Mouse (Mus musculus): ENCODE data around the gene Utp11. TPM values are rescaled to one million over a fixed set of nuclear protein-coding genes. Genes with fewer than 3 reads are reported as not detected.
A peak's percentile ranks its signal among the peaks of the same experiment; 100 is the strongest.
"Not testable (repeated sequence)": the region's sequence is repeated elsewhere in the genome, so short reads cannot be mapped to it uniquely, and the experiment has no call there.

Utp11 gene
- polyA plus RNA-seq, 1 experiment from 2014 or later = 41.8 TPM

DNA sequence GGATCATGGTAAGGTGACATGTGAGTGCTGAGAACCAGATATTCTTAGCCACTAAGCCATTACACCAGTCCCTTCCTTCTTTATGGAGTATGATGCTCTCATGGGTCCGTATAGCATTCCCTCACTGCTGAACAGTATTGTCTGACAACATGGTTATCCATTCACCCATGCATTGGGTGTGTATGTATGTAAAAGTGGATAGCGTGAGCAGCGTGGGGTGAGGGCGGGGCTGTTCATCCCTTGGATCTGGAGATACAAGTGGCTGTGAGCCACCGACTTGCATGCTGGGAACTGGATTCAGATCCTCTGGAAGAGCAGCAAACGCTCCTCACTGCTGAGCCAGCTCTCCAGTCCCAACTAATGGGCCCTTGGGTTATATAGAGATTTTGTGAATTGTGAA is 19.2 kb upstream of the Utp11 start:
- no peak overlapping the region for H3K9ac ChIP-seq
- H3K36me3 ChIP-seq (replicated peaks) = peaks cover 11% of the 10 kb centered on the region; the same call in 1 of the 2 replicates
- 83% methylated on average over 6 of the region's 6 CpGs for WGBS
- no peak overlapping the region for H3K4me3 ChIP-seq
- H3K27me3 ChIP-seq (replicated peaks) = peaks cover 18% of the 10 kb centered on the region
- no peak overlapping the region for H3K27ac ChIP-seq
- peaks cover 35% of the 10 kb centered on the region for H3K4me1 ChIP-seq
- no peaks in the 10 kb centered on the region for H3K9me3 ChIP-seq
- H3K4me2 ChIP-seq = no peak overlapping the region
- ATAC-seq (replicated peaks) = no peak

DNA sequence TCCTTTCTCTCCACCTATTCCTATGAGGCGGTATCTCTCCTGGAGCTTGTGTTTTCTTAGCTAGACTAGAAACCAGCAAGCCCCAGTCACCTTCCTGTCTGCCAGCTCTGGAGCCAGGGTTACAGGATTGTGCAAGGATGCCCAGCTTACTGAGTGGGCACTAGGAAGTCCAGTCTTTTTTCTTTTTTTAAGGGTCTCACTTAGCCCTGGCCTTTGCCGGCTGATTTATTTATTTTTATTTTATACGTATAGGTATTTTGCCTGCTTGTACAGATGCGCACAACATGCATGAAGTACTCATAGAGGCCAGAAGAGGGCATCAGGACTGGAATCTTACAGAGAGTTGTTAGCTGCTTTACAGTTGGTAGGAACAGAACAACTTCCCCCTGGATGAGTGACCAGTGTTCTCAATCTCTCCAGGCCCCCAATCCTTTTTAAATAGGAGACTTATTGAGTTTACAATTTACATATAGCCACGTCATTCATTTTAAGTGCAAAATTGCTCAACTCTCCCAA is 17.4 kb upstream of the Utp11 start:
- H3K36me3 ChIP-seq (replicated peaks) = peaks cover 2% of the 10 kb centered on the region; the same call in 1 of the 2 replicates
- H3K9ac ChIP-seq = no peak overlapping the region
- H3K4me2 ChIP-seq = no peak overlapping the region
- peaks cover 25% of the 10 kb centered on the region for H3K4me1 ChIP-seq
- ATAC-seq (replicated peaks) = no peak
- H3K27ac ChIP-seq = no peak overlapping the region
- WGBS = 10% methylated on average over 5 of the region's 5 CpGs
- peaks cover 18% of the 10 kb centered on the region for H3K27me3 ChIP-seq (replicated peaks)
- no peak overlapping the region for H3K4me3 ChIP-seq
- no peaks in the 10 kb centered on the region for H3K9me3 ChIP-seq

DNA sequence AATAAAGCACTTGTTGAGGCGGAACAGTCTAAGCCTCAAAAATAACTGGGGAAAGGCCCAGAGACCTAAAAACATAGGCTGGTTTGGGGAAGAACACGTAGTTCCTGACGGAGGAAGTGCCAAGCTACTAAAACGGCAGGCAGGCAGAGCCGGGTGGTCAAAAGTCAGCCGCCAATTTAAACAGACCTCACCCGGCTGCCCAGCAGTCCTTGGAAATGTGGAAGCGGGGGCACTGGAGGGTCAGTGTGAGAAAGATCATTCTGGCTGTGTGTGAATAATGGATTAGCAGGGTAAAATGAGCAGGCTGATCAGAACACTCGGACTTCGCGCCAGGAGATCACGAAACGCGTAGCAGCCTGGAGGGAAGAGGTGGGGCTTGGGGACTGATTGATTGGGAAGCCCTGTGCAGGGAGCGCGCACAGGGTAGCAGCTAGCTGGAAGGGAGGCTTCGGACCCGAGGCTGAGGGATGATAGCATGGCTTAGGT is 16.6 kb upstream of the Utp11 start:
- Histone ChIP-seq H3K4me3 (peak overlapping the region; percentile 10), H3K9me3 (no peaks in the 10 kb centered on the region), H3K9ac (no peak overlapping the region), H3K27ac (no peak overlapping the region), H3K36me3 (replicated peaks) (no peaks in the 10 kb centered on the region), H3K4me2 (peak overlapping the region; percentile 38), H3K4me1 (peaks cover 18% of the 10 kb centered on the region), H3K27me3 (replicated peaks) (peaks cover 18% of the 10 kb centered on the region)
- no peak for ATAC-seq (replicated peaks)
- WGBS = 3% methylated on average over 18 of the region's 18 CpGs

DNA sequence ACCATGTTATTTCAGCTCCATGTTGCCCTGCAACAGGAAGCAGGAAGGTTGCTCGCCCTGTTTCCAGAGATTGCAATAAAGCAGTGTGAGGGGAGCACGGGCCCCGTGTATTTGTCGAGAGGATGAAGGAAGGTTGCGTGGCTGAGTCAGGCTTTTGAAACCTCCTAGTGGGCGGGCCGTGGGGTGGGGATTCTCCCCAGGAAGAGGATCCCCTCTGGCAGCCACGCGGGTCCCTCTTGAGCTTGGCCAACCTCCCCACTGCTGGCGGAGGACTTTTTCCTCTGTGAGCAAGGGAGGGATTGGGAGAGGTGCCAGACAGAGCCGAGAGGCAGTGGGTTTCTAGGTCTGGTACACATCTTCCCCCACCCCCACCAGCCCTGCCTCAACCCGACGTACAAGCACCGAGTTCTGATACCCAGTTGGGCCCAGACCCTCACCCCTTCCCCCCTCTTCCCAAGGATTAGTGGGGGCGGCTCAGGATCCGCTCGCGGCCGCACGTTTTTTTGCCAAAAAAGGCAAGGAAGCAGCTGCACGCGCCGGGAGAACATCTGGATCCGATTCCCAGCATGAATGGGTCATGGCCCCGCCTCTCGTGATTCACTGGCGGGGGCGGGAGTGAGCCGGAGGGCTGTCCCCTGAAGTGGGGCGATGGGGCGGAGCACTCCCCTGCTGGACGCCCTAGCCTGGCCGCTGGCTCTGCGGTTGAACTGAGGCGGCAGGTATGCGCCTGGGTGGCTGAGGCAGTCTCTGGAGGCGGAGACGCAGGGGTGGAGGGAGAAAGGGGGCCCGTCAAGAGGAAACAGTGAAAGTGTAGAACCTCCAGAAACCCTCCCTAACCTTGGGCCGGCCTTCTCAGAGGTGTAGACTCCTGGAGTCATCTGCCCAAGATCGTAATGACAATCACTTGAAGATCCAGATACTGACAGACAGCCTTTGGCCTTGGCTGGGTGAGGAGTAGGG is 15.4 kb upstream of the Utp11 start:
- H3K4me1 ChIP-seq = peaks cover 24% of the 10 kb centered on the region
- WGBS = 3% methylated on average over 41 of the region's 41 CpGs
- no peaks in the 10 kb centered on the region for H3K9me3 ChIP-seq
- H3K4me2 ChIP-seq = peak overlapping the region; percentile 52
- ATAC-seq (replicated peaks) = peak; percentile 54; the same call in 1 of the 2 replicates
- H3K36me3 ChIP-seq (replicated peaks) = no peaks in the 10 kb centered on the region
- H3K27ac ChIP-seq = 0 out of 2 replicates have a peak overlapping the region, but pooled peaks have one; percentile 11
- peak overlapping the region; percentile 25 for H3K4me3 ChIP-seq
- peaks cover 21% of the 10 kb centered on the region for H3K27me3 ChIP-seq (replicated peaks)
- peak overlapping the region; percentile 22; the same call in 1 of the 2 replicates for H3K9ac ChIP-seq

DNA sequence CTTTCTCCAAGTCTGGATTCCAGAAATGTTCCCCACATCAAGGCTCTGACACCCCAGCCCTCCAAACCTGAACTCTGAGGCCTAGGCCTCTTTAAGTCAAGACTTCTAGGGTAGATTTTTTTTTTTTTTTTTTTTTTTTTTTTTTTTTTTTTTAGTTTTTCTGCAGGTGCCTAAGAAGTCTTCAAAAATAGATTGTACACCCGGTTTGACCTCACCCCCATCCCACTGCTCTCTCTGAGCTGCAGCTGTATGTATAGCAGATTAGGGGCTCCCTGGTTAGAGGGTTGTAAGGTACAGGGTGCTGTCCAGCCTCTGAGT is 14.8 kb upstream of the Utp11 start:
- H3K36me3 ChIP-seq (replicated peaks); H3K9me3 ChIP-seq; H3K4me3 ChIP-seq; ATAC-seq (replicated peaks); H3K27ac ChIP-seq; H3K9ac ChIP-seq: not testable (repeated sequence)
- peaks cover 21% of the 10 kb centered on the region for H3K27me3 ChIP-seq (replicated peaks)
- H3K4me2 ChIP-seq = 0 out of 2 replicates have a peak overlapping the region, but pooled peaks have one; percentile 52
- WGBS = 36% methylated on average over 1 of the region's 1 CpGs
- peaks cover 24% of the 10 kb centered on the region for H3K4me1 ChIP-seq

DNA sequence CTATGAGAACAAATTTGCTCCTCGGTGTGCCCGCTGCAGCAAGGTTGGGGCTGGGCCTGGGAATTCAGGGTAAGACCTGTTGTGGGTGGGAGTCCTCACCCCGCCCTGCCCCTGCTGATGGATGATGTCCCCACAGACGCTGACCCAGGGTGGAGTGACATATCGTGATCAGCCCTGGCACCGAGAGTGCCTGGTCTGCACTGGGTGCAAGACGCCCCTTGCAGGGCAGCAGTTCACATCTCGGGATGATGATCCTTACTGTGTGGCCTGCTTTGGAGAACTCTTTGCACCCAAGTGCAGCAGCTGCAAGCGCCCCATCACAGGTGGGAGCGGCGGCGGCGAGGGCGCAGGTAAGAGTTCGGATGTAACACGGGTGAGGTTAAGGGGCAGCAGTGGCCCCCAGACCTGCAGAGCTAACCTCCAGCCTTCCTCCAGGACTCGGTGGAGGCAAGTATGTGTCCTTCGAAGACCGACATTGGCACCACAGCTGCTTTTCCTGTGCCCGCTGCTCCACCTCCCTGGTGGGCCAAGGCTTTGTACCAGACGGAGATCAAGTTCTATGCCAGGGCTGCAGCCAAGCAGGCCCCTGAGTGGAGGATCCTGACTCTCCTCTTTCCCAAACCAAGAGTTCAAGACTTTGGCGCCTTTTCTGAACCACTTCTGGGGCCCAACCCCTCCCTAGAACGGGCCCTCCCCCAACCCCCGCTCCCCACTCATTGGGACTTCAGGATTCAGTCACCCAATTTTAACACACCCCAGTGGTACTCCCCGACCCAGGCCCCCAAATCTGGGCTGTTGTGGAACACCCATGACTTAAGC is 14.2 kb upstream of the Utp11 start:
- H3K27me3 ChIP-seq (replicated peaks) = peaks cover 21% of the 10 kb centered on the region
- not testable (repeated sequence) for ATAC-seq (replicated peaks)

DNA sequence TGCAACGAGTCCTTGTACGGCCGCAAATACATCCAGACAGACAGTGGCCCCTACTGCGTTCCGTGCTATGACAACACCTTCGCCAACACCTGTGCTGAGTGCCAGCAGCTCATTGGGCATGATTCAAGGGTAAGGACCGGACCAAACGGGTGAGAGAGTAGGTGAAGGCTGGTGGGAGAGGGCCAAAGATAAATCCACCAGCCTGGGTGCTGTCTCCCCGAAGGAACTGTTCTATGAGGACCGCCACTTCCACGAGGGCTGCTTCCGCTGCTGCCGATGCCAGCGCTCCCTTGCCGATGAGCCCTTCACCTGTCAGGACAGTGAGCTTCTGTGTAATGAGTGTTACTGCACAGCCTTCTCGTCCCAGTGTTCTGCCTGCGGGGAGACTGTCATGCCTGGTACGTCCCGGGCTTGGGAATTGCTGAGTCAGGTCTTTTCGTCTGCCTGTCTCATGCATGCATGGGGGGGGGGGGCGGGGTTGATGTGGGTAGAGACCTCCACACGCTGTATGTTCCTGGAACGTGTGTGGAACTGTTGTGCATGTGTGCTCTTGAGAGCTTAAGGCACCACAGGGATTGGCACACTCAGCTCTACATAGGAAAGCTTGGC is 12.4 kb upstream of the Utp11 start:
- no peak for ATAC-seq (replicated peaks)
- H3K4me2 ChIP-seq = no peak overlapping the region
- no peak overlapping the region for H3K9ac ChIP-seq
- H3K9me3 ChIP-seq = no peaks in the 10 kb centered on the region
- H3K4me3 ChIP-seq = no peak overlapping the region
- H3K27ac ChIP-seq = no peak overlapping the region
- WGBS = 87% methylated on average over 23 of the region's 23 CpGs
- no peaks in the 10 kb centered on the region for H3K36me3 ChIP-seq (replicated peaks)
- H3K27me3 ChIP-seq (replicated peaks) = peaks cover 21% of the 10 kb centered on the region
- H3K4me1 ChIP-seq = peaks cover 33% of the 10 kb centered on the region

More for the DNA sequence above, 14.2 kb upstream of the Utp11 start:
- not testable (repeated sequence) for H3K36me3 ChIP-seq (replicated peaks); H3K9me3 ChIP-seq; H3K4me2 ChIP-seq; H3K9ac ChIP-seq; H3K27ac ChIP-seq; H3K4me3 ChIP-seq
- 87% methylated on average over 25 of the region's 25 CpGs for WGBS
- peaks cover 24% of the 10 kb centered on the region for H3K4me1 ChIP-seq

DNA sequence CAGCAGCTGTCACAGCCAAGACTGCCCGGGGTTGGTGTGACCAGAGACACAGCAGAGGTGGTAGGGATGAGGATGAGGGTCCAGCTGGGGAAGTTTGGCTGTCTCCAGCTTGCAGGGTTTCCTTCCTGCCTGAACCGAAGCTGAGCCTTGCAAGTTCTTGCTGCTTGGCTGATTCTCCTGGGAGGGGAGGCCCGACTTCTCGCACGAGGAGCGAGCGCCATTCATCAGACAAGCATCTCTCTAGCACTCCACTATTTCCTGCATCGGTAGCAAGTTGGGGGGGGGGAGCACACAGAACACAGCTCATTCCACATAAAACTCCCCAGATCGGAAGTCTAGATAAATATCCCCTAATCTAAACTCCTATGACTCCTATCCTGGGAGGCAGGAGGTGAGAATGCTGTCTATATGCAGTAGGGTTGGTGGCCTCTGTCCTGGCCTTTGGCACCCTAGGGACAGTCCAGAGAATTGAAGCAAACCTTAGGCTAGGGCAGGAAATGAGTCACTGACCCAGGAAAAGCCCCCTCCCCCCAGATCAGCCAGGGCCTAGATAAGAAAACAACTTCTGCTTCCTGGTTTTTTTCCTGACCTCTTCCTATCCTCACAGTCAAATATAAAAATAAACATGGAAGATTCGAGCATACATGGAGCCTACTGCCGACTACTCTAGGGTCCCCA is 11.5 kb upstream of the Utp11 start:
- Histone ChIP-seq H3K4me2 (no peak overlapping the region; the same call in 1 of the 2 replicates), H3K9ac (no peak overlapping the region), H3K4me1 (peaks cover 37% of the 10 kb centered on the region), H3K27me3 (replicated peaks) (peaks cover 17% of the 10 kb centered on the region), H3K9me3 (no peaks in the 10 kb centered on the region), H3K36me3 (replicated peaks) (no peaks in the 10 kb centered on the region), H3K27ac (peak overlapping the region; percentile 53; the same call in 1 of the 2 replicates), H3K4me3 (no peak overlapping the region)
- ATAC-seq (replicated peaks) = no peak
- 17% methylated on average over 11 of the region's 11 CpGs for WGBS

DNA sequence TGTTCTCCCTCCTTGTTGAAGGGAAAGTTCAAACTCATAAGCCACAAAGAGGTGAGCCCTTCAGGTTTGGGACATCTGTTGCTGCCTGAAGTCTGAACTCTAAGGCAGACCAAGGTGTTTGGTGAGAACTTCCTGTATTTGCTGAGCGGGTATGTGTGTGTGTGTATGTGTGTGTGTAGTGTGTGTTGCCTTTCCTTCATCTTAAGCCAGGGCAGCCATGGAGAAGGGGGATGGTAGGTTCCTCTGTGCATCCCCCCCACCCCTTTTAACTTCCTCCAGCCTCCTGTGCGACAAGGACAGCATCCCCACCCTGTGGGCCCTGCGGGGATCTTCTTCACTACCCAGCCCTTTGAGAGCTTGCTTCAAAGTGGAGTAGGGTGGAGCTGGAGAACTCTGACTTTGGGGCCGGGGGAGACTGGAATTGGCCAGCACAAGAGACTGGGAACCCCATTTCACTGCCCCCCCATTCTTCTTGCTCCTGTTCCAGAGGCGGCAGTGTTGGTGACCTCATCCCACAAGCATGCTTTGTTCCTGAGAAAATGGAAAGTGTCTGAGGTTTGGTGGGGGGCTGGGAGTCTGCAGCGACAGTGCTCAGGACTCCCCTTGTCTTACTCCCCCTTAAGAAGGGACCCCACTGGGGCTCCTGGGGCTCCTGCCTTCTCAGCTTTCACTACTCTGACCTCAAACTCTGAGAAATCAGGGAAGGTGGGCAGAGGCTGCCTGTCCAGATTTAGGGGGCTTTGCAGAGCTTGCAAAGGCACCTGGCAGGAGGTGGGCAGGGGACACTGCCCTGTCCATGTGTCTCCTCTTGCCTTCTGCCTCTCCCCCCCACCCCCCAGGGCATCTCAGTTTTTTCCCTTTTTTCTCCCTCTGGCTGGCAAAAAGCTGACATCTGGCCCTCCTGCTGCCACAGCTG is 10.7 kb upstream of the Utp11 start:
- no peak overlapping the region for H3K9ac ChIP-seq
- H3K36me3 ChIP-seq (replicated peaks) = no peaks in the 10 kb centered on the region
- no peak for ATAC-seq (replicated peaks)
- peak overlapping the region; percentile 53; the same call in 1 of the 2 replicates for H3K27ac ChIP-seq
- H3K27me3 ChIP-seq (replicated peaks) = peaks cover 9% of the 10 kb centered on the region
- H3K4me2 ChIP-seq = peak overlapping the region; percentile 26; the same call in 1 of the 2 replicates
- no peak overlapping the region for H3K4me3 ChIP-seq
- H3K9me3 ChIP-seq = no peaks in the 10 kb centered on the region
- WGBS = 10% methylated on average over 6 of the region's 6 CpGs
- peaks cover 38% of the 10 kb centered on the region for H3K4me1 ChIP-seq

DNA sequence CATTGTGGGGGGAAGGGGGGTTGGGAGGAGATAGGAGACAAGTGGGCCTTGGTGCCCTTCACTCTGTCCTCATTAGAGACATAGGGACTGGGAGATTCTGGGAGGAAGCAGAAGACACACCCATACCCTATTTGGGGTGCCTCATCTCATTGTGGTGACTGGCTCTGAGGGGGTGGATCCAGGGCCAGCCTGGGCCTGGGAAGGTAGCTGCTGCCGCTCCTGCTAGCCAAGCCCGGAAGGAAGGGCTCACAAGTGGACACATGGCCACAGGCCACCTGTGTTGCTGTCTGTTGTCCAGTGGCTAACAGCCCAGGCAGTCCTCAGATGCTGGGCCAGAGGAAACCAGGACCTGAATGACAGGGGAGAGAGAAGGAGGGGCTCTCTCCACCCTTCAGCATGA is 10.0 kb upstream of the Utp11 start:
- Histone ChIP-seq H3K9me3 (no peaks in the 10 kb centered on the region), H3K4me2 (no peak overlapping the region), H3K4me1 (peaks cover 30% of the 10 kb centered on the region), H3K27ac (no peak overlapping the region), H3K9ac (no peak overlapping the region), H3K4me3 (no peak overlapping the region), H3K36me3 (replicated peaks) (no peaks in the 10 kb centered on the region), H3K27me3 (replicated peaks) (peaks cover 2% of the 10 kb centered on the region; the same call in 1 of the 2 replicates)
- WGBS = 41% methylated on average over 2 of the region's 2 CpGs
- ATAC-seq (replicated peaks) = no peak

Data from midbrain, embryonic 15.5 days (tissue).